Mouse (Mus musculus) intestine, embryonic 15.5 days (tissue): ENCODE data around the gene Spint2. TPM values are rescaled to one million over a fixed set of nuclear protein-coding genes. Genes with fewer than 3 reads are reported as not detected.
A peak's percentile ranks its signal among the peaks of the same experiment; 100 is the strongest.

Source experiments
- ATAC-seq: fragments of 200-750 bp; cut with Nextera tagmentation; 2 replicates; pipeline ENCODE4 v1.8.0; 2017; ENCODE audit warnings: moderate TSS enrichment, moderate library complexity
- H3K27ac ChIP-seq: fragments of 300-500 bp; sonication (generic); 2 replicates; pipeline ENCODE4 v1.5.1; 2015; ENCODE audit warnings: mild to moderate bottlenecking, inconsistent platforms
- H3K27me3 ChIP-seq: fragments of 300-500 bp; sonication (generic); replicated peaks from 2 replicates; pipeline ENCODE4 v1.6.1; 2015; ENCODE audit warnings: inconsistent platforms
- H3K36me3 ChIP-seq: fragments of 300-500 bp; sonication (generic); 2 replicates; pipeline ENCODE4 v1.6.1; 2015; ENCODE audit warnings: inconsistent platforms
- H3K4me1 ChIP-seq: fragments of 300-500 bp; sonication (generic); replicated peaks from 2 replicates; pipeline ENCODE4 v1.6.1; 2015; ENCODE audit warnings: inconsistent platforms
- H3K4me2 ChIP-seq: fragments of 300-500 bp; sonication (generic); replicated peaks from 2 replicates; pipeline ENCODE4 v1.6.1; 2015; ENCODE audit warnings: mild to moderate bottlenecking, inconsistent platforms
- H3K4me3 ChIP-seq: fragments of 300-500 bp; sonication (generic); replicated peaks from 2 replicates; pipeline ENCODE4 v1.5.1; 2015; ENCODE audit warnings: inconsistent platforms
- H3K9ac ChIP-seq: fragments of 300-500 bp; sonication (generic); 2 replicates; pipeline ENCODE4 v1.6.1; 2015; ENCODE audit warnings: inconsistent platforms
- H3K9me3 ChIP-seq: fragments of 300-500 bp; sonication (generic); 2 replicates; pipeline ENCODE4 v1.6.1; 2016; ENCODE audit warnings: inconsistent platforms
- WGBS: fragments of 180-500 bp; shearing (Covaris S2); methylation state at CpG from one replicate; pipeline ENCODE4 v1.1.7; 2015; 5-methylcytosine and 5-hydroxymethylcytosine counted together
- polyA plus RNA-seq: library from polyadenylated mRNA; unstranded; fragments of >200 nt; fragmentation: Nextera tagmentation; extraction: Ambion mirVana; gene quantifications from 2 replicates; pipeline ENCODE4 v1.2.1, GENCODE M21; 2015

Spint2 gene
- polyA plus RNA-seq, 1 experiment from 2014 or later: 633 TPM

GRCm38 (mm10) chr7:29265636-29266035 is 16.1 kb downstream of the Spint2 start:
- ATAC-seq: no peak
- Histone ChIP-seq H3K36me3 (0 out of 2 replicates have a peak, but pooled peaks cover 3% of the 10 kb centered on the region), H3K4me1 (peaks cover 8% of the 10 kb centered on the region), H3K4me3 (no peak overlapping the region), H3K4me2 (no peak overlapping the region), H3K9me3 (no peaks in the 10 kb centered on the region), H3K9ac (no peak overlapping the region), H3K27ac (peak overlapping the region; percentile 20; the same call in 1 of the 2 replicates), H3K27me3 (no peaks in the 10 kb centered on the region)
- 69% methylated on average over 7 of the region's 7 CpGs for WGBS

DNA sequence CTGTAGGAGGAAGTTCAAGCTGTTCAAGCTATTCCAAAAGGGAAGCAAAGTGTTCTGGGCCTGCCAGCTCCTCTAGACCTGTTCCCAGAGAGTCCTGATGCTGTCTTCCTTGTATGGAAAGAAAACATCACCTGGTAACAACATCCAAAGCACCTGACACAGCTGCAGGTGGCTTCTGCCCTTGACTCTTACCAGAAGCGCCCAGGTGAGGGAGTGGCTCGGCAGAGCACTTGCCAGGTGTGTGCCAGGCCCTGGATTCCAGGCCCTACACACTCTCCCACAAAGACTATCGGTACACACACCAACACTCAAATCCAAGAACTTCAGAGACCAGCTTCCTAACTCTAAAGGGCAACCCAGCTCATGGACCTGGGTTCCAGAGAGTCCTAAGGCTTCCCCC is 17.9 kb downstream of the Spint2 start:
- H3K27ac ChIP-seq: no peak overlapping the region
- no peaks in the 10 kb centered on the region for H3K9me3 ChIP-seq
- H3K4me2 ChIP-seq: no peak overlapping the region
- ATAC-seq: no peak
- H3K9ac ChIP-seq: no peak overlapping the region
- 71% methylated on average over 3 of the region's 3 CpGs for WGBS
- no peak overlapping the region for H3K4me3 ChIP-seq
- no peaks in the 10 kb centered on the region for H3K27me3 ChIP-seq
- peaks cover 3% of the 10 kb centered on the region for H3K36me3 ChIP-seq
- peaks cover 8% of the 10 kb centered on the region for H3K4me1 ChIP-seq

GRCm38 (mm10) chr7:29262151-29262550 is 19.6 kb downstream of the Spint2 start:
- H3K36me3 ChIP-seq: peaks cover 6% of the 10 kb centered on the region
- no peak overlapping the region for H3K4me2 ChIP-seq
- no peak overlapping the region for H3K27ac ChIP-seq
- no peak overlapping the region for H3K4me3 ChIP-seq
- WGBS: 73% methylated on average over 6 of the region's 6 CpGs
- no peak overlapping the region for H3K9ac ChIP-seq
- H3K27me3 ChIP-seq: no peaks in the 10 kb centered on the region
- H3K4me1 ChIP-seq: peaks cover 21% of the 10 kb centered on the region
- no peaks in the 10 kb centered on the region for H3K9me3 ChIP-seq
- no peak for ATAC-seq

GRCm38 (mm10) chr7:29259781-29260730 is 21.7 kb downstream of the Spint2 start:
- ATAC-seq: no peak
- Histone ChIP-seq H3K36me3 (peaks cover 6% of the 10 kb centered on the region), H3K27ac (no peak overlapping the region), H3K4me3 (no peak overlapping the region), H3K9ac (no peak overlapping the region), H3K9me3 (no peaks in the 10 kb centered on the region), H3K4me2 (no peak overlapping the region), H3K27me3 (no peaks in the 10 kb centered on the region), H3K4me1 (peaks cover 29% of the 10 kb centered on the region)
- WGBS: 84% methylated on average over 10 of the region's 10 CpGs

GRCm38 (mm10) chr7:29257368-29257767 is 24.3 kb downstream of the Spint2 start:
- H3K36me3 ChIP-seq: peaks cover 3% of the 10 kb centered on the region
- no peak overlapping the region for H3K9ac ChIP-seq
- no peaks in the 10 kb centered on the region for H3K9me3 ChIP-seq
- no peak overlapping the region for H3K4me3 ChIP-seq
- peaks cover 51% of the 10 kb centered on the region for H3K4me1 ChIP-seq
- no peaks in the 10 kb centered on the region for H3K27me3 ChIP-seq
- WGBS: 89% methylated on average over 1 of the region's 1 CpGs
- no peak overlapping the region for H3K4me2 ChIP-seq
- no peak for ATAC-seq
- H3K27ac ChIP-seq: 0 out of 2 replicates have a peak overlapping the region, but pooled peaks have one; percentile 15

DNA sequence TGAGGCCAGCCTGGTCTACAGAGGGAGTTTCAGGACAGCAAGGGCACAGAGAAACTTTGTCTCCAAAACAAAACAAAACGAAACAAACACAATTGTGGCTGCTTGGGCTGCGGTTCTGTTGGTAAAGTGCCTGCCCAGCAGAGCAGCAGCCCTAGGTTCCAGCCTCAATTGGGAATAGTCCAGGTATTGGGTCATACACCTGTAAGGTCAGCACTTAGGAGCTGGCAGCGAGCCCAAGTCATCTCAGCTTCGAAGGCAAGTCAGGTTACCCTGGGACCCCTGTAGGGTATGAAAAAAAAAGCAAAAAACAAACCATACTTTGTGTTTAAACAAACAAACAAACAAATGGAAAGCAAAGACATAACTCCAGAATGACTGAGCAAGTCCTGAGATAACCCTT is 25.8 kb downstream of the Spint2 start:
- WGBS: 83% methylated on average over 4 of the region's 4 CpGs
- no peak for ATAC-seq
- Histone ChIP-seq H3K4me3 (no peak overlapping the region), H3K27ac (no peak overlapping the region), H3K4me1 (peaks cover 54% of the 10 kb centered on the region), H3K9me3 (no peaks in the 10 kb centered on the region), H3K36me3 (peaks cover 3% of the 10 kb centered on the region), H3K9ac (no peak overlapping the region), H3K27me3 (no peaks in the 10 kb centered on the region), H3K4me2 (no peak overlapping the region)

DNA sequence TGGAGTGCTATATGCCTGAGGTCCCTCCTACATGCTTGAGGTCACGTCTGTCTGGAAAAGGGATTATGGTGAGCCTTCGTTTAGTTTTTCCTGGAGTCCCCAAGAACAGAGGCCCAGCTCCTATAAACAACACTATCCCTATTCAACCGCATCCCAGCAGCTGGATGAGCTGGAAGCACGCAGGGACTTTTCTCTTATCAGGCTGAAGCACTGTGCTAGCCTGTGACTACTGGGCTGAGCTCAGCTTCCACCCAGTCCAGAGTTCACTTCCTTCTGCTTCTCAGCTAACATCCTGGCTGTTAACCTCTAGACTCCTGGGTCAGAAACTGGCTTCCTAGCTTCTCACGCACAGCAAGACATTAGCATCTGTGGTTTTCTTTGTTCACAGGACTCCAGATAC is 27.9 kb downstream of the Spint2 start:
- peaks cover 2% of the 10 kb centered on the region; the same call in 1 of the 2 replicates for H3K36me3 ChIP-seq
- no peak overlapping the region for H3K4me3 ChIP-seq
- peak; percentile 68 for ATAC-seq
- peak overlapping the region; percentile 87 for H3K27ac ChIP-seq
- no peaks in the 10 kb centered on the region for H3K9me3 ChIP-seq
- 20% methylated on average over 5 of the region's 5 CpGs for WGBS
- H3K4me2 ChIP-seq: peak overlapping the region; percentile 28; the same call in 1 of the 2 replicates
- peaks cover 54% of the 10 kb centered on the region for H3K4me1 ChIP-seq
- H3K9ac ChIP-seq: 0 out of 2 replicates have a peak overlapping the region, but pooled peaks have one; percentile 13
- H3K27me3 ChIP-seq: no peaks in the 10 kb centered on the region

- Histone ChIP-seq H3K9ac (no peak overlapping the region), H3K27ac (peak overlapping the region; percentile 87), H3K4me3 (no peak overlapping the region), H3K9me3 (no peaks in the 10 kb centered on the region), H3K36me3 (0 out of 2 replicates have a peak, but pooled peaks cover under 1% of the 10 kb centered on the region), H3K4me2 (no peak overlapping the region), H3K27me3 (no peaks in the 10 kb centered on the region), H3K4me1 (peaks cover 44% of the 10 kb centered on the region)
- peak; percentile 84 for ATAC-seq
- WGBS: 50% methylated on average over 3 of the region's 3 CpGs
Measured at GRCm38 (mm10) chr7:29251166-29251565, 30.5 kb downstream of the Spint2 start.

DNA sequence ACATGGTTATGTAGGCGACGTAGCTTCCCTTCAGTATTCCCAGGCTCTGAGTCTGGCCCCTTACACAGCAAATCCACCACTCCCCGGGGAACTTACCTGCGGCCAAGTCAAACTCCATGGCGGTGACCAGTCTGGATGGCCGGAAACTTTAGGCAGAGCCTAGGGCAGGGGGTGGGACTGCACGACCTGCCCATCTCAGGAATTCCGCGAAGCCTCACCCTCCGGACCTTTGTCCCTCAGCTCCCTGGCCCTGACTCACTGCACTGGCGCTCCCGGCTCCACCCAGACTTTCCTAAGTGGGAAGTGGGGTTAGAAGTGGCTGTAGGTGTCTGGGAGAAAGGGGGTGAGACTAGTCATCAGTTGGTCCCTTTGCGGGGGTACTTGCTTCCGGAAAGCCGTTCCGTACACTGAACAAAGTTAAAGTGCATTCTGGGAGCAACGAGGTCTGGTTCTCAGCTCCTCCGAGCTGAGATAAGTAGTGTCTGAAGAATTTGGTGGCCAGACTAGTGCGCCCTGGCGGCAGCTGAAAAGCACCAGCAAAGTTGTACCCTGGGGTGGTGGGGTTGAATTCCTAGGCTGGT is 33.4 kb downstream of the Spint2 start, which contains the start of gene 2200002D01Rik:
2200002D01Rik (minus strand) TSS at position 206 of the 581 bp plus-strand sequence.
- no peaks in the 10 kb centered on the region for H3K27me3 ChIP-seq
- peak within 1 kb of the TSS; percentile 43 for H3K4me3 ChIP-seq
- WGBS: 21% methylated on average over 20 of the region's 20 CpGs
- peak within 1 kb of the TSS; percentile 82 for H3K27ac ChIP-seq
- peak within 1 kb of the TSS; percentile 56 for H3K4me2 ChIP-seq
- no peaks in the 10 kb centered on the region for H3K9me3 ChIP-seq
- peaks cover 27% of the 10 kb centered on the region for H3K4me1 ChIP-seq
- peaks cover 8% of the 10 kb centered on the region; the same call in 1 of the 2 replicates for H3K36me3 ChIP-seq
- peak; percentile 73 for ATAC-seq
- H3K9ac ChIP-seq: peak within 1 kb of the TSS; percentile 59

DNA sequence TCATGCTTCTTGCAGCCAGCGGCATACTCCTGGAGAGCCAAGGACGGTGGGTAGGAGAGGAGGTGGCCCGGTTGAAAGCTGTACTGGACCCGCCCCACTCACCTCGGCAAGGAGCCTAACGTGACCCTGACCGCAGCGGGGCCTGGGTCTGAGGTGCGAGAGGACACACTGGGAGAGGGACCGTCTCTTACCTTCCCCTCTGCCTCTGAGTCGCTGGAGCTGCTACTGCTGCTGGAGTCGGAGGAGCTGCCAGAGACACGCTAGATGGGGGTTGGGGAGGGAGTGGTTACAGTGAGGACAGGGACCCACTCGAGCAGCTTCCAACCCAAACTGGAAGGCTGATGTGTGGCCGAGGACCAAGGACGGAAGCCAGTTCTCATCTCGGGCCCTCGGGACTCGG is 34.0 kb downstream of the Spint2 start:
- Histone ChIP-seq H3K4me2 (peak overlapping the region; percentile 56), H3K4me3 (peak overlapping the region; percentile 43), H3K27ac (peak overlapping the region; percentile 82), H3K9ac (peak overlapping the region; percentile 59), H3K36me3 (peaks cover 8% of the 10 kb centered on the region; the same call in 1 of the 2 replicates), H3K4me1 (peaks cover 22% of the 10 kb centered on the region), H3K9me3 (no peaks in the 10 kb centered on the region), H3K27me3 (no peaks in the 10 kb centered on the region)
- WGBS: 13% methylated on average over 19 of the region's 19 CpGs
- no peak for ATAC-seq

- peak overlapping the region; percentile 43 for H3K4me3 ChIP-seq
- no peaks in the 10 kb centered on the region for H3K9me3 ChIP-seq
- no peaks in the 10 kb centered on the region for H3K27me3 ChIP-seq
- peak overlapping the region; percentile 82 for H3K27ac ChIP-seq
- peak overlapping the region; percentile 56 for H3K4me2 ChIP-seq
- 30% methylated on average over 16 of the region's 16 CpGs for WGBS
- ATAC-seq: no peak
- H3K9ac ChIP-seq: peak overlapping the region; percentile 59
- H3K36me3 ChIP-seq: peaks cover 8% of the 10 kb centered on the region; the same call in 1 of the 2 replicates
- H3K4me1 ChIP-seq: peaks cover 21% of the 10 kb centered on the region
Measured at GRCm38 (mm10) chr7:29247314-29247700, 34.4 kb downstream of the Spint2 start.

GRCm38 (mm10) chr7:29246619-29247313 is 34.9 kb downstream of the Spint2 start:
- H3K4me2 ChIP-seq: peak overlapping the region; percentile 56

More at GRCm38 (mm10) chr7:29246619-29247313, 34.9 kb downstream of the Spint2 start:
- WGBS: 69% methylated on average over 21 of the region's 21 CpGs
- H3K4me1 ChIP-seq: peaks cover 18% of the 10 kb centered on the region
- no peaks in the 10 kb centered on the region for H3K27me3 ChIP-seq
- ATAC-seq: no peak
- no peaks in the 10 kb centered on the region for H3K9me3 ChIP-seq
- peak overlapping the region; percentile 59 for H3K9ac ChIP-seq
- peaks cover 8% of the 10 kb centered on the region; the same call in 1 of the 2 replicates for H3K36me3 ChIP-seq
- H3K4me3 ChIP-seq: peak overlapping the region; percentile 43
- H3K27ac ChIP-seq: peak overlapping the region; percentile 66; the same call in 1 of the 2 replicates
